Mouse (Mus musculus) MEL-GATA-1-ER (cell line): Measurements from ENCODE around the gene Mok.
A peak's percentile ranks its signal among the peaks of the same experiment; 100 is the strongest.

Experiments used
- DNase-seq: peaks from one replicate; pipeline ENCODE4 v3.0.0-alpha.2; 2012; ENCODE audit warnings: low read depth; ENCODE audit errors: extremely low read depth

Gene Mok

GRCm38 (mm10) chr12:110813132-110813531 is 27.6 kb downstream of the Mok start:
- DNase-seq, result no peak

- DNase-seq, result no peak
These were observed 31.9 kb downstream of the Mok start for GRCm38 (mm10) chr12:110808848-110809247.

- no peak for DNase-seq
These were observed 32.3 kb downstream of the Mok start for GRCm38 (mm10) chr12:110808430-110808829.

DNA sequence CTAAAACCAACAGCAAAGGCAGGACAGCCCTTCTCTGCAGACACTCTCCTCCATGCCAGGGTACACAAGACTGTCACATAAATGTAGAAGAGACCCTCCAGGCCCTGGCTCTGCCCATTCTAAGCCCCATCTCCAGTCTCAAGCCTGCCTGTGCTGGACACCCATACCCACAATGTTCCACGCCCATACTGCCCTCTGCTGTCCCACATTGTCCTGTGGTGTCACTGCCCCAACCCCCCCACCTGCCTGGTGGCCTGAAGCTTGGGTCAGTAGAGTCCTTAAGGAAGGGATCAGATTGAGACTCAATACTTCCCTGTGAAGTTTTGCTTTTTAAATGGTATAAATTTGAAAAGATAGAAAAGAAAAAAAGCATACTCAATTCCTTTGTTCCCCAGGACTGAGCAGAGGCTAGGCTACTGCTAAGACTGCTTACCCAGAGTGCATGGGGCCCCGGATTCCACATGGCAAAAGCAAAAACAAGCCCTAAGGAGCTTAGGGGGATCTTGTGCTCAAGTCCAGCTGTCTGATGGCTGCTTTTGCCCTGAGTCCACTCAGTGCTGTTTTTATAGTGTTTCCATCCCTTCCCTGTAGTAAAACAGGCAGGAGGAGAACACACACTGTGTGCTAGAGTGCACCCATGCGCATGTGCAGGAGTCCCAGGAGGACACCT is 34.3 kb downstream of the Mok start:
- DNase-seq, result no peak

DNA sequence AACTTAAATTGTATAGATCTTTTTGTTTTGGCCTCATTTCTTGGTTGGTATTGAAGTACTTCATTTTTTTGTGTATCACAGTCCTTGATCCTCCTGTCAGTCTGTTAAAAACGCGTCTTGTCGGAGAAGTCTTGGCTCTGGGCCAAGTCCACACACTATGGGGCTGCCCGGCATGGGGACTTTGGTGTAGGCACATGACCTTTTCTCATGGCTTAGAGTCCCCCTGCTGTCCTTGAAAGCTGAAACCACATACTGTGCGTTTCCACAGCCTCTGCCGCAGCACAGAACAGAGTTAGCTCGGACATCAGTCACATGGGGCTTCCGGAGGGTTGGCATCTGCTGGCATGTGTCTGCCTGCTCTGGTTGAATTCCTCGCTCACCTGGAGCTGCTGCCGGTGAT is 36.5 kb downstream of the Mok start:
- DNase-seq, result no peak

GRCm38 (mm10) chr12:110802674-110803297 is 38.0 kb downstream of the Mok start:
- DNase-seq, result no peak

DNA sequence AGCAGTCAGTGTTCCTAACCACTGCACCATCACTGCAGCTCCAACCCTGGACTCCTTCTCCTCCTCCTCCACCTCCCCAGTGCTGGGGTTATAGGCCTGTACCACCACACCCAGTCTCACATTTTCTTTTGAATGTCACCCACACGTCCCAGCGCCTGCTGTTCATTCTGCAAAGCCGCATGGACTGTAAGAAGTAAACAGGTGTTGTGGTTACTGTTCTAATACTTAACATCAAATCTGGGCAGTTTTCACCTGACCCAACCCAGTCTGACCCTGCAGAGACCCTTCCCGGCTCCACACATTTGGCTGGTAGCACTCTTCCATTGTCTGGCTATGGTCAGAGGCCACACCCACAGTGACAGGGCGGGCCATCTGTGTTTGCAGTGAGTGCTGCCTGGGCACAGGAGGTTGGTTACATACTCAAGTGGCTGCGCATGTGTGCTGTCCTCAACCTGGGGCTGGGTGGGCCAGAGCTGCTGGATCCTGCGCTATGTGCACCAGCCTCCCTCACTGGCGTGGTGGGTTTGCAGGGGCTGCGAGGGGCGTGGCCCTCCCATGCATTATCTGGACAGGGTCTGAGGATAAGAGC is 38.8 kb downstream of the Mok start:
- no peak for DNase-seq

- no peak for DNase-seq
These were observed 41.5 kb downstream of the Mok start for GRCm38 (mm10) chr12:110799226-110799625.

DNA sequence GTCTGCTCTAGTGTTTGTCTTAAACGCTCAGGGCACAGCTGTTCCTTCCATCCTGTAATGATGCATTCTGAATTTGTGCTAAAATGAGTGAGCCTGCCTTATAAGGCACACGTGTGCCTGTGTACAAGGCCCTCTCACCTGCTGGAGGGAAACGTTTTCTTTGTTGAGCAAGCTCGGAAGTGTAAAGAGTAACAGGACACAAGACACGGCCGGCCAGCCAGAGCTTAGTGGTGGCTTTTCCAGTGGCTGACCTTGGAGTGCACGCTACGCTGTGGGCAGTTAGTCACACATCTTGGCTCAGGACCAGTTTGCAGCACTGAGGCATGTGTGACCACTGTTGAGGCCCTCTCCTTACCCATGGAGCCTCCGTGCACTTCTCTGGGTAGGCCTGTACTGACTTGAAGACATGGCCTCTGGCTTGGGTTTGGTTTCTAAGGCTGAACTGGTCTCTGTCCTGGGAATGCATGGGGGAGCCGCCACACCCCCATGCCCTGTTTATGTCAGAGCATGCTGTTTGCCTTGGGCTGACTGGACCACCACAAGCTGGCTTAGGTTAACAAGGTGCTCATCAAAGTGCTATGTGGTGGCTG is 42.8 kb downstream of the Mok start:
- DNase-seq, result no peak

DNA sequence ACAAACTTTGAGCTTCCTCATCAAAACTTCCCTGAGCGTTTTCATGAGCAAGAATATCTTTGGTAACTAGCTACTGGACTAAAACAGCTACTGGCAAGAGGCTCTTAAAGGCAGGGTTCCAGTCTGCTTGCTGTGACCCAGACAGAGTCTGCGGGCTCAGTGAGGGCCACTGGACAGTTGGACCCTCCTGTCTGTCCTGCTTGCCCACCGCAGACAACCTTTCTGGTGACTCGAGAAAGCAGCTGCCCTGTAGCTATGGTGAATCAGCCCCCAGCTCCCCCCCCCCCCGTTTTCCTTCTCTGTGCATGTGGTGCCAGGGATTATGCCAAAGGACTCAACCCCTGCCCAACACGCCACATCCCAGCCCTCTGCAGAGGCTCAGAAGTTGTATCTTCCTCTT is 43.5 kb downstream of the Mok start:
- no peak for DNase-seq

GRCm38 (mm10) chr12:110796748-110797147 is 44.0 kb downstream of the Mok start:
- no peak for DNase-seq

DNA sequence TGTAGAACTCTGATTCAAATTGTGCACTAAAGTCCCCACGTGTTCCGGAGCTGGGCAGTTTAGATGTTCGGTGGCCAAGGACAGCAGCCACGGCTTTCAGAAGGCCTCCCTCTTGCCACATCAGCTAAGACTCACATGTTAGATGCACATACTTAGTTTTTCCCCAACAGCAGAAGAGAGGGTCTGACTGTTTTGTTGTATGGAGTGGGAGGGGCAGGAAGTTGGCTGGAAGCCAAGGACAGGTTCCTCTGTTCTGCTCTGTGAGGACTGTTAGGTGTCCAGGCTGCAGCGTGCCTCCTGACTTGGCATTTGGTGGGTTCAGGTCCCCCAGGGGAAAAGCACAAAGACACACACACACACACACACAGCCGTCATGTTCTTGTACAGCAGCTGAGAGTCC is 45.7 kb downstream of the Mok start:
- no peak for DNase-seq

GRCm38 (mm10) chr12:110791026-110791425 is 49.7 kb downstream of the Mok start:
- DNase-seq, result no peak

GRCm38 (mm10) chr12:110790580-110790979 is 50.2 kb downstream of the Mok start:
- DNase-seq, result no peak

- no peak for DNase-seq
These were observed 54.5 kb downstream of the Mok start for GRCm38 (mm10) chr12:110786243-110786642.

DNA sequence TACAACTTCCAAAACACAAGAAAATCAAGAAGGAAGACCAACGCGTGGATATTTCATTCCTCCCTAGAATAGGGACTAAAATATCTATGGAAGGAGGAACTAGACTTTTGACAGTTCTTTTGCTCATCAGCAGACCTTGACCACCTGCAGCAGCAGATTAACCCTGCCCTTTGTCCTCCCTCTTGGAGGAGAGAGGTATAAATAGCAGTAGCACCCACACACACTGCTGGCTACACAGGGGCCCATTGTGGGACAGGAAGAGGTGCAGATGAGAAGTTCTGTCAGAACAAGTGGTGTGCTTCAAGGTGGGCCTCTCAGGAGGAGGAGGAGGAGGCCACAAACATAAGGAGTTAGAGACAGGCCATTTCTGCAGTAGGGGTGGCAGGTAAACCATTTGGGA is 56.5 kb downstream of the Mok start:
- DNase-seq, result no peak

DNA sequence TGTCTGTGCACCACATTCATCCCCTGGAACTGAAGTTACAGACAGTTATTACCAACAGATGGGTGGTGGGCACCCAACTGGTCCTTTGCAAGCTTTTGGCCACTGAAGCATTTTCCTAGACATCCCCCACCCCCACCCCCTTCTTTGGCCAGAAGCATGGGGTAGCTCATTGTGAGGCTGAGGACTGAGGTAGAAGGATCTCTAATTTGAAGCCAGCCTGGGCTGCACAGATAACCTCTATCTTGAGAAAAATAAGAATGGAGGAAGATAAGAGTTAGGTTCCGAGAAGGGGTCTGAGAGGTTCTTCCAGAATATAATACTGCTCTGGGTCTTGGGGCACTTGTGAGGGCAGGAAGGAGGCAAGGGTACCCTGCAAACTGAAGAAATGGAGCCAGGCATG is 58.5 kb downstream of the Mok start:
- DNase-seq, result no peak

GRCm38 (mm10) chr12:110781181-110781580 is 59.6 kb downstream of the Mok start:
- no peak for DNase-seq

DNA sequence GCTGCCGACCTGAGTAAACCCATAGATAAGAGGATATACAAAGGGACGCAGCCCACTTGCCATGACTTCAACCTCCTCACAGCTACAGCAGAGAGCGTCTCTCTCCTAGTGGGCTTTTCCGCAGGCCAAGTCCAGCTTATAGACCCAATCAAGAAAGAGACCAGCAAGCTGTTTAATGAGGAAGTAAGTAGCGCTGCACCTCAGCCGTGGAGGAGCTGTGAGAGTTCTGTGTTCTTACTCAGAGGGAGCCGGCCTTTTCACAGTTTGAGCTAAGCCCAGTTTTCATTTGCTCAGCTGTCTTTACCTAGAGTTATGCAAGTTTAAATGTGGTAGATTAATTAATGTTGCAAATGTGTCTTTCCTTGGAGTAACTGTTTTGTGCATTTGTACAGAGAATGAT is 61.4 kb downstream of the Mok start:
- DNase-seq, result peak; percentile 19

- peak; percentile 59 for DNase-seq
These were observed 62.9 kb downstream of the Mok start for GRCm38 (mm10) chr12:110777853-110778252.

- DNase-seq, result peak; percentile 35
These were observed 64.9 kb downstream of the Mok start for GRCm38 (mm10) chr12:110775628-110776426.

- no peak for DNase-seq
These were observed 68.8 kb downstream of the Mok start for GRCm38 (mm10) chr12:110771961-110772360.
